ENCODE assay signal across 8 mouse cellular contexts in genomic region chr1:91038010-91038409, GRCm38 (mm10). TPM values are rescaled to one million over a fixed set of nuclear protein-coding genes. Genes with fewer than 3 reads are reported as not detected.
DNase-seq lines count a peak whose midpoint lies in the region; ATAC-seq and TF ChIP-seq lines count a peak whose summit lies in the region.

No protein-coding gene starts in this region.

- no peaks in the 10 kb centered on the region for H3K36me3 ChIP-seq in hindbrain, postnatal 0 days (ENCODE audit: insufficient read depth, low read length)
- H3K36me3 ChIP-seq in hindbrain, embryonic 13.5 days, result no peaks in the 10 kb centered on the region
- H3K36me3 ChIP-seq in heart, embryonic 12.5 days, result peaks cover 3% of the 10 kb centered on the region; the same call in 1 of the 2 replicates
- H3K36me3 ChIP-seq in midbrain, embryonic 14.5 days (ENCODE audit: control insufficient read depth, insufficient read depth, low read length), result no peaks in the 10 kb centered on the region

- peak; percentile 40 for TF ChIP-seq CTCF in hindbrain, postnatal 0 days (IDR thresholded peaks at IDR 0.05; ENCODE audit: low read depth)

- no peak overlapping the region for H3K9ac ChIP-seq in hindbrain, postnatal 0 days (replicated peaks; ENCODE audit: low read length)
- H3K9ac ChIP-seq in hindbrain, embryonic 13.5 days, result no peak overlapping the region
- no peak overlapping the region for H3K9ac ChIP-seq in heart, embryonic 12.5 days
- H3K9ac ChIP-seq in midbrain, embryonic 14.5 days (replicated peaks; ENCODE audit: low read length), result no peak overlapping the region

- no peaks in the 10 kb centered on the region for H3K27me3 ChIP-seq in hindbrain, postnatal 0 days (ENCODE audit: insufficient read depth, low read length)
- no peaks in the 10 kb centered on the region for H3K27me3 ChIP-seq in hindbrain, embryonic 13.5 days
- no peaks in the 10 kb centered on the region for H3K27me3 ChIP-seq in heart, embryonic 12.5 days (replicated peaks)
- H3K27me3 ChIP-seq in midbrain, embryonic 14.5 days (ENCODE audit: control insufficient read depth, insufficient read depth, low read length), result no peaks in the 10 kb centered on the region

- ATAC-seq in hindbrain, postnatal 0 days, result no peak
- ATAC-seq in hindbrain, embryonic 13.5 days (ENCODE audit: low FRiP score), result no peak
- ATAC-seq in CD4-positive, CD25-positive, alpha-beta regulatory T cell, adult 4 months, result peak; percentile 98
- no peak for ATAC-seq in heart, embryonic 12.5 days (ENCODE audit: insufficient number of reproducible peaks, low FRiP score)
- ATAC-seq in monocyte, adult 5-6 weeks (replicated peaks; ENCODE audit: insufficient number of reproducible peaks, low FRiP score, low TSS enrichment, poor library complexity, severe bottlenecking), result peak; percentile 59
- no peak for ATAC-seq in midbrain, embryonic 14.5 days (ENCODE audit: low FRiP score, low TSS enrichment)

- no peak overlapping the region for H3K27ac ChIP-seq in hindbrain, postnatal 0 days
- no peak overlapping the region for H3K27ac ChIP-seq in hindbrain, embryonic 13.5 days
- 0 out of 2 replicates have a peak overlapping the region, but pooled peaks have one; percentile 40 for H3K27ac ChIP-seq in heart, embryonic 12.5 days (ENCODE audit: poor library complexity, severe bottlenecking)
- no peak overlapping the region for H3K27ac ChIP-seq in midbrain, embryonic 14.5 days (replicated peaks; ENCODE audit: low read depth, low read length)

- no peak for DNase-seq in hindbrain, postnatal 0 days (ENCODE audit: low spot score)
- DNase-seq in retina, embryonic 14.5 days (ENCODE audit: low spot score), result no peak
- DNase-seq in midbrain, embryonic 14.5 days, result no peak
- DNase-seq in right cerebral cortex, postnatal 4 days, result no peak

- H3K4me3 ChIP-seq in hindbrain, postnatal 0 days (ENCODE audit: low read length), result no peak overlapping the region
- H3K4me3 ChIP-seq in hindbrain, embryonic 13.5 days, result no peak overlapping the region
- no peak overlapping the region for H3K4me3 ChIP-seq in heart, embryonic 12.5 days
- no peak overlapping the region for H3K4me3 ChIP-seq in midbrain, embryonic 14.5 days (replicated peaks; ENCODE audit: low read depth, low read length)

- 0 out of 2 replicates have a peak, but pooled peaks cover 3% of the 10 kb centered on the region for H3K4me1 ChIP-seq in hindbrain, postnatal 0 days (ENCODE audit: insufficient read depth, low read length)
- H3K4me1 ChIP-seq in hindbrain, embryonic 13.5 days (replicated peaks), result peaks cover 15% of the 10 kb centered on the region
- H3K4me1 ChIP-seq in heart, embryonic 12.5 days (replicated peaks), result peaks cover 84% of the 10 kb centered on the region
- H3K4me1 ChIP-seq in midbrain, embryonic 14.5 days (ENCODE audit: control insufficient read depth, insufficient read depth, low read length), result no peaks in the 10 kb centered on the region

- H3K9me3 ChIP-seq in hindbrain, postnatal 0 days (ENCODE audit: low read length), result no peaks in the 10 kb centered on the region
- H3K9me3 ChIP-seq in hindbrain, embryonic 13.5 days, result no peaks in the 10 kb centered on the region
- H3K9me3 ChIP-seq in heart, embryonic 12.5 days (replicated peaks), result no peaks in the 10 kb centered on the region
- no peaks in the 10 kb centered on the region for H3K9me3 ChIP-seq in midbrain, embryonic 14.5 days (ENCODE audit: control insufficient read depth, low read length)

- 81% methylated on average over 6 of the region's 6 CpGs for WGBS in hindbrain, postnatal 0 days
- 84% methylated on average over 6 of the region's 6 CpGs for WGBS in hindbrain, embryonic 13.5 days
- WGBS in heart, embryonic 12.5 days, result 78% methylated on average over 6 of the region's 6 CpGs
- WGBS in midbrain, embryonic 14.5 days, result 90% methylated on average over 6 of the region's 6 CpGs

- H3K4me2 ChIP-seq in hindbrain, postnatal 0 days (ENCODE audit: low read depth, low read length), result no peak overlapping the region
- H3K4me2 ChIP-seq in hindbrain, embryonic 13.5 days, result no peak overlapping the region
- H3K4me2 ChIP-seq in heart, embryonic 12.5 days, result no peak overlapping the region
- H3K4me2 ChIP-seq in midbrain, embryonic 14.5 days (ENCODE audit: low read length), result no peak overlapping the region

RNA-seq across cellular contexts. Expression of gene Lrrfip1, which starts 39.5 kb away (rescaled TPM):
- 20.5 and 26.9 TPM in 2 replicates for total RNA-seq in hindbrain, postnatal 0 days (2014; rRNA removed)
- 37.5 and 37.8 TPM in 2 replicates for polyA plus RNA-seq in hindbrain, postnatal 0 days (2015; fragmentation: Nextera tagmentation; extraction: Ambion mirVana)
- polyA plus RNA-seq in hindbrain, embryonic 13.5 days (2015; fragmentation: Nextera tagmentation; extraction: Ambion mirVana), result 35.5 and 39.1 TPM in 2 replicates
- 100 to 1,000 TPM; 175 to 217 TPM for polyA plus RNA-seq in CD4-positive, CD25-positive, alpha-beta regulatory T cell, adult 4 months (2017; shearing (Covaris generic))
- 151 and 161 TPM in 2 replicates for polyA plus RNA-seq in heart, embryonic 12.5 days (2016; fragmentation: Nextera tagmentation; extraction: Ambion mirVana)
- total RNA-seq in monocyte, adult 5-6 weeks (2017), result 527 to 604 TPM (median 547 TPM) in 3 replicates
- 30.1 and 32.1 TPM in 2 replicates for polyA plus RNA-seq in midbrain, embryonic 14.5 days (2014; fragmentation: Nextera tagmentation; extraction: Ambion mirVana)

Comparison
In these comparisons a context has a peak if more than half of its experiments do, and no peak if none do; other contexts are left out.
1. ATAC-seq: peak in CD4-positive, CD25-positive, alpha-beta regulatory T cell, adult 4 months (single experiment) and monocyte, adult 5-6 weeks (single experiment); none in hindbrain, postnatal 0 days (single experiment), hindbrain, embryonic 13.5 days (single experiment), heart, embryonic 12.5 days (single experiment) and midbrain, embryonic 14.5 days (single experiment).